Mouse (Mus musculus): ENCODE data around the gene Myh14.
A peak's percentile ranks its signal among the peaks of the same experiment; 100 is the strongest.

Gene Myh14

DNA sequence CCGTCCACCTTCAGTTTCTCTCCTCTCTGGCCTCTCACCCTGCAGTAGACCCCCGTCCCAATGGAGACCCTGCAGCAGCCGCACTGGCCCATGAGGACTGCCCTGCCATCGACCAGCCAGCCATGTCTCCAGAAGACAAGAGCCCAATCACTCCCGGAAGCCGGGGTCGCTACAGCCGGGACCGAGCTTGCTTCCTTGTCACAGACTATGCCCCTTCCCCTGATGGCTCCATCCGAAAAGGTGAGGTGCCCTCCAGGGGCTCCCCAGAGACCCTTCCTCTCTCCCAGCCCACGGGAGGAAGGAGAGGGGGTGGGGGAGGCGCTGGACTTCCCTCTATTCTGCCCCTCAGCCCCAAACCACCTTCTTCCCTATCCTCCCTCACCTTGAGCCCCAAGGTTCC lies 72.3 kb downstream of the Myh14 start:
- DNase-seq (ENCODE audit: low spot score): no peak

DNA sequence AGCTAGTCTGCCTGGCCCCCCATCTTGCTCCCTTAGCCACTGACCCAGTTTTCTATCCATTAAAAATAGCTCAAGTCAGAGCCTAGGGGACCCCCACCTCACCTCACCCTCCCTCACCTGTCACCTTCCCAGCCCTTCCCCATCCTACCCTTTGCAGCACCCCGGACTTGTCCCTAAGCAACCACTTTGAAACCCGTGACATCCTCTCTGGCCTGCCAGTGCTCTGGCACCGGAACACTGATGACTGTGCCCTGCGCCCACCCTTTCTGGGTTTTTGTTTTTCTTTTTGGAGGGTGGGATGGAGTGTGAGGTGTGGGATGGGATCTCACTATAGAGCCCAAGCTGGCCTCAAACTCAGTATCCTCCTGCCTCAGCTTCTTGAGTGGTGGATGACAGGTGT lies 73.0 kb downstream of the Myh14 start:
- DNase-seq (ENCODE audit: low spot score): no peak

DNA sequence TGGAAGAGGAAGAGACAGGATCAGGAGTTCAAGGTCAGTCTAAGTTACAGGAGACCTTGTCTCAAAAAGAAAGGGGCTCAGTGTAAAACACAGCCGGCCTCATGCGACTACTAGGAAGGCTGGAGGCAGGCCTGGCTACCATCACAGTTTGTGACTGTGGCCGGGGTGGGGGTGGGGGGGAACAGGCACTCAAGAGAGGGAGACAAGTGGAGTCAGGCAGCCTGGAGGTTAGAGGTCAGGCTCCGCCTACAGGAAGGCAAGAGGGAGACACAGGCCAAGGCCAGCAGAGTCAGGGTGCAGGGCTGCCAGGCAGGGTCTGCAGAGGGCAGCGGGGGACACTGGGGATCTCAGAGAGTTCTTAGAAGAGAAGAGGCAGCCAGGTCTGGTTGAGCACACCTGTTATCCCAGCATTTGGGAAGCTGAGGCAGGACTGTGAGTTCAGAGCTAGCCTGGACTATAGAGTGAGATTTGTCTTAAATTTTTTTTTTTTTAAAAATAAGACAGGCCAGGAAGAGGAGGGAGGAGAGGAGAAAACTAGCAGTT lies 73.6 kb downstream of the Myh14 start:
- no peak for DNase-seq (ENCODE audit: low spot score)

DNA sequence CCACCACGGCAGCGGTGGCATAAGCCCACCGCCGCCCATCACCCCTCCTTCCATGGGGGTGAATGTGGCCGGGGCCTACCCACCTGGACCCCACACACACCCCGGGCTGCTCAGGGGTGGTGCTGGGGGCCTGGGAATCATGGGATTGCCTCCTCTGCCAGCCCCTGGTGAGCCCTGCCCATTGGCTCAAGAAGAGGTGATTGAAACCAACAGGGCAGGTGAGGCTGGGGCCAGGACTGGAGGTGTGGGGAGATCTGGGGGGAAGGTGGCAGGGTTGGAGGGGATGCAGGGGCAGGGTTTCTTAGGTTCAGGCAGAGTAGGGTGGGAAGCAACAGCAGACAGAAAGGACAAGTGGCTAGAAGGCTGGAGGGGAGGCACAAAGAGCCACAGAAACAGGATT lies 74.6 kb downstream of the Myh14 start:
- no peak for DNase-seq (ENCODE audit: low spot score)

DNA sequence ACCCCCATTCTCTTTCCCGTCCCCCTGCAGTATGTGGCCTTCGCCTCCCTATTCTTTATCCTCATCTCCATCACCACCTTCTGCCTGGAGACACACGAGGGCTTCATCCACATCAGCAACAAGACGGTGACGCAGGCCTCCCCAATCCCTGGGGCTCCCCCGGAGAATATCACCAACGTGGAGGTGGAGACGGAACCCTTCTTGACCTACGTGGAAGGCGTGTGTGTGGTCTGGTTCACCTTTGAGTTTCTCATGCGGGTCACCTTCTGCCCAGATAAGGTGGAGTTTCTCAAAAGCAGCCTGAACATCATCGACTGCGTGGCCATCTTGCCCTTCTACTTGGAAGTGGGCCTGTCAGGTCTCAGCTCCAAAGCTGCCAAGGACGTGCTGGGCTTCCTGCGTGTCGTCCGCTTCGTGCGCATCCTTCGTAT lies 75.5 kb downstream of the Myh14 start:
- DNase-seq (ENCODE audit: low spot score): no peak

DNA sequence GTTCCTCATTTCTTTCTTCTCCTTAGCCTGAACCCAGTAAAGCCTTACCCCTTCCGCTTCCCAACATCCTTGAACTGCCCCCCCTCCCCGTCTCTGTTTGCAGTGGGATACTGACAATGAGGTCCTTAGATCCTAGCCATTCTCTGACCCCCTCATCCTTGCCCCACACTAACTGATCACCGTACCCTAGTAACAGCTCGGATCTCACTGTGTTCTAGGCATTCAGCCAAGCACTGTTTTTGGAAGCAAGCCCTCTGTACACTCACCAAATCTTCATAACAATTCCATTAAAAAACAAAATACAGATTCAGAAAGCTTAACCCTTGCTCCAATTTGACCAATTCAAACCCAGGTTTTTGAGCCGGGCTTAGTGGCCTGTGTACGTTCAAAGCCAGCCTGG lies 76.4 kb downstream of the Myh14 start:
- DNase-seq (ENCODE audit: low spot score): no peak

DNA sequence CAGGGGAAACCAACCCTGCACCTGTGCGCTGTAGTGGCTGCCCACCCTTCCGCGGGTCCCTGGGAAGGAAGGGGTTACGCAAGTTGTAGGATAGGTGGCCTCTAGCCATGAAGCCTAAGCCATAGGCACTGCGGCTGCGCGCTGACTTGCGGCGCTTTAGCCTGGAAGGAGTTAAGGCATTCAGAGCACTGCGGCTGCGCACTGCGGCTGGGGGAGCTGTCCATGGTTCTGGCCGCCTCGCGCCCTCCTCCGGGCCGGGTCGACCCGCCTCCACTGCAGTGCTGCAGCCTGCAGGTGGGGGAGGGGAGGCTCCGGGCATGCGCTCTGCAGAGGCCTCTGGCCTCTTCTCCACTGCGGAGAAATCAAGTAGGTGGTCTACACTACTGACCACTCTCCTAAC lies 76.9 kb downstream of the Myh14 start:
- peak; percentile 79 for DNase-seq (ENCODE audit: low spot score)

DNA sequence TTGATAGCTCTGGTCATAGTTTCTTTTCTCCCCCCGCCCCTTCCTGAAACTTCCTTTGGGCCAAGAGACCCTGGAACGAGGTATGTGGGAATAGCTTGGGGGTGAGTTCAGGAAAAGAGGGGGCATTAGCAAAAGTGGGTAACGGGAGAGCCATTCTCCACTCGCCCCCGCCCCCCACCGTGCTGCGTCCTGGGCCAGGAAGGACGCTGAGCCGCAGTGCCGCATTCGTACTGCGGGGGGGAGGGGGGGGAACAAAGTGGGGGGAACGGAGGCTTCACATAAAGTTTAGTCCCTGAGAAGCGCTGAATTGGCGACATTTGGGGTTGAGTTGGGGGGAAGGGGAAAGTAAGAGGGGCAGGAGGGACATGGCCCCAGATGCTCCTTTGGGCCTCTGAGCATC lies 77.6 kb downstream of the Myh14 start:
- no peak for DNase-seq (ENCODE audit: low spot score)

DNA sequence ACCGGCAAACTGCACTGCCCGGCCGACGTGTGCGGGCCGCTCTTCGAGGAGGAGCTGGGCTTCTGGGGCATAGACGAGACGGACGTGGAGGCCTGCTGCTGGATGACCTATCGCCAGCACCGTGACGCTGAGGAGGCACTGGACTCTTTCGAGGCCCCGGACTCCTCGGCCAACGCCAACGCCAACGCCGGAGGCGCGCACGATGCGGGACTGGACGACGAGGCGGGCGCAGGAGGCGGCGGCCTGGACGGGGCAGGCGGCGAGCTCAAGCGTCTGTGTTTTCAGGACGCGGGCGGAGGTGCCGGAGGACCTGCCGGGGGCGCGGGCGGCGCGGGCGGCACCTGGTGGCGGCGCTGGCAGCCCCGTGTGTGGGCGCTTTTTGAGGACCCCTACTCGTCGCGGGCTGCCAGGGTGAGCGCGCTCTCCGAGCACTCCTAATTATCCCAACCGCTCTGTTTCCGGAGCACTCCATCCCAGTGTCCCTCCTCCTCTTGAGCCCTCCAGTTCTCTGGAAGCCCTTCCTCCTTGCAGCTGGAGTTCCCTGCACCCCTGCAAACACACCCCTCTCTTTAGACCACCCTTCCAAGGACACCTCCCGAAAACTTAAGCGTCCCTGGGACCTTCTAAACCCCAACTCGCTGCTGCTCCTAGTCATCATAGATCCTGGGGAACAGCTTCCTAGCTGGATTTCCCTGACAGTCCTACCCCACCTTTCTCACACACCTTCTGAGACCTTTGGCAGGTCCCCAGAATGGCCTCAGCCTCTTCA lies 79.1 kb downstream of the Myh14 start:
- DNase-seq (ENCODE audit: low spot score): no peak

DNA sequence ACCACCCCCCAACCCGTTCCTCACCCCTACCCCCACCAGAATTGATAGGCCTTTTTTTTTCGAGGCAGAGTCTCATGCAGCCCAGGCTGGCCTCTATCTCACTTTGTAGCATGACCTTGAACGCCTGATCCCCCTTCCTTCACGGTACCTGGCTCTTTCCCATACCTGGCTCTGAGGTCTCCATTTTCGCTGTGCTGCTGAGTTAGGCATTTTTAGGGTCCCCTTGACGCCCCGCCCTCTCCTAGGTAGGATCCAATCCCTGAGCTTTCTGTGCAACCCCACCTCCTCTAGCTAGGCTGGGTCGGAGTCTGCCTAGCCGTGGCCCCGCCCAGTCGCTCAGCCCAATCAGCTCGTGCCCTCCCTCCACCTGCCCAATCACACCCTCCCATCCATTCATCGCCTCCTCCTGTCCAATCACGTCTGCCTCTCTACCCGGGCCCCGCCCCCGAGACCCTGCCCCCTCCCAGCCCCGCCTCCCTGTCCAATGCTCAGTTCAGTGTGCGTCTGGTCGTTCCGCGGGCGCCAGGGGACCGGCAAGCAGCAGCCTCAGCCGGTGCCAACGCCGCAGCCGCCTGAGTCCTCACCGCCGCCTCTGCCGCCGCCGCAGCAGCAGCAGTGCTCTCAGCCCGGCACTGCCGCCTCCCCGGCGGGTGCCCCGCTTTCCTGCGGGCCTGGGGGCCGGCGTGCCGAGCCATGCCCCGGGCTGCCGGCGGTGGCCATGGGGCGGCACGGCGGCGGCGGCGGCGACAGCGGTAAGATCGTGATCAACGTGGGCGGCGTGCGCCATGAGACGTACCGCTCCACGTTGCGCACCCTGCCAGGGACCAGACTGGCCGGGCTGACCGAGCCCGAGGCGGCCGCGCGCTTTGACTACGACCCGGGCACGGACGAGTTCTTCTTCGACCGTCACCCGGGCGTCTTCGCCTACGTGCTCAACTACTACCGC lies 80.0 kb downstream of the Myh14 start, which contains the start of gene Kcnc3:
Kcnc3 (plus strand) TSS at position 263 of the 946 bp plus-strand sequence.
- DNase-seq (ENCODE audit: low spot score): peak; percentile 92

DNA sequence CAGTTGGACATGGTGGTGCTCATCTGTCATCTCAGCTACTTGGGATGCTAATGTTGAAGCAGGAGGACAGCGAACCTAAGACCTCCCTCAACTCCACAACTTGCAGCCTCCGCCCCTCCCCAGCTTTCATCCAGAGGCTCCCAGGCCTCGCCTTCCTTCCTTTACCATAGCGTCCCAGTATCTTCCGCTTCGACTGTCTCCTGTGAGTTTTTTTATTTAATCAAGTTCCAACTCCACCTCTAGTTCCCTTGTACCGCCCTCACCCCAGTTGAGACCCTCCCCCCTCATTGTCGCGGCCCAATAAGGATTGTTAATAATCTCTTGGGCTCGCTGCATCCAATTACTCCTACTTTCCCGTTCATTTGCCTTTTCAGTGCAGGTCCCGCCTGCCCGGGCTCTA lies 80.7 kb downstream of the Myh14 start:
- DNase-seq (ENCODE audit: low spot score): no peak

DNA sequence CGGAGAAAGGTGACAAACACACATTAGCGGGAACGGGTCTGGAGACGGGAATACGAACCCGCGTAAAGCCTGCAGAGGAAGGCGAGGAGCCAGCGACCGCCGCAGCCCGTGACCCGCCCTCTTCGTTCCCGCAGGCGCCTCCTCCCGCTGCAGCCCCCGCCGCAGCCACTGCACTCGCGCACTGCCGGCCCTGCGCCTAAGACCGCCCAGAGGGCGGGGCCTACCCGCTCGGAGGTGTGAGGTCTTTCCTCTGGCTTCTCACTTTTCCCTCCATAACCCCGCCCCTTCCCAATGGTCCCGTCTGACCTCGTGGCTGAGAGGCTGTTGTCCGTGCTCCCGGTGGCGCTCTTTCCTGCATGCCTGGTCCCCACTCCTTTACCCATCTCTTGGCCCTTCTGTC lies 81.5 kb downstream of the Myh14 start:
- DNase-seq (ENCODE audit: low spot score): no peak

DNA sequence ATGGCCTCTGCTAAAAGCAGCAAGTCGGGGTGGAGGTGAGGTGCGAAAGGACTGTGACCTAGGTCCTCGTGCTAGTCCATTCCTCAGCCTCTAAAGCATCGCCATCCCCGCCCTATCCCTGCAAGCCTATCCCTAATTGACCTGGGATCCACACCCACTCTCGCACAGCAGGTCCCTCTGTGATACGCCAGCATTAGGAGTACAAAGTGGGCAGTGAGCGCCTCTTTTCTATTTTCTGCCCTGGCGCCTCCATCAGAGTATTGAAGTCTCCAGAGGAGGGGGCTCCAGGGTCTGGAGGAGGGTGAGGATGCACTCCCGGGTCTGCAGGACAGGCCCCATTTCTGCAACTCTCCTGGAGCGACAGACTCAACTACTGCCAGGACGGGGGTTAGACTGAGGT lies 82.3 kb downstream of the Myh14 start:
- DNase-seq (ENCODE audit: low spot score): no peak

DNA sequence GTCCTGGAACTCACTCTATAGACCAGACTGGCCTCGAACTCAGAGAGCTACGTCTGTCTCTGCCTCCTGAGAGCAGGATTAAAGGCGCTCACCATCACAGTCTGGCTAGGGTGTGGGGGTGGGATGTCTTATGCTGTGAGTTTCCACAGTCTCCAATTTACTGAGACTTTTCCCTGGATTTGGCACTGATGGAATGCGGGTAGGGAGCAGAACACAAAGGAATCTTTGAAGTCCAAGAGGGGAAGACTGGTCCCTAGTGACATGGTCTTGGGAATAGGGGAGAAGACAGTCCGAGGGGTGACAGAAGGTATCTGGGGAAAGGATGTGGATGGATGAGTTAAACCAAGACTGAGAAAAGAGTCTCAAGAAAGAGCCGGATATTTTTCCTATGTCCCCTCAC lies 83.0 kb downstream of the Myh14 start:
- no peak for DNase-seq (ENCODE audit: low spot score)

DNA sequence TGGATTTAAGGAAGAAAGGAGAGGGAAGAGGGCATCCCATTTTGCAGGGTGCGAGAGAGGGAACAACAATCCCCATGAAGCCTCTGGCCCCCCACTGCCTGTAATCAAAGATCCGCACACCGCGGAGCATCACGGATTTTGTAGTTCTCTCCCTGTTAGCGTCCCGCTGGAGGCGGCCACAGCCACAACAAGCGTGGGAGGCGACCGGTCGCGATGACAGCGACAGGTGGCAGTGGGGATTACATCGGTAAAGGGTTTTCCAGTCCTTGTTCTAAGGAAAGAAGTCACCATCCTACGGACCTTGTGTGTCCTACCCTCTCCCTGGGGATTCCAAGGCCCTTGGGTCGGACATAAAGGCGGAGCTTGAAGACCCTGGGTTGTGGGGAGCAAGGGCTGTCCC lies 83.7 kb downstream of the Myh14 start:
- no peak for DNase-seq (ENCODE audit: low spot score)

DNA sequence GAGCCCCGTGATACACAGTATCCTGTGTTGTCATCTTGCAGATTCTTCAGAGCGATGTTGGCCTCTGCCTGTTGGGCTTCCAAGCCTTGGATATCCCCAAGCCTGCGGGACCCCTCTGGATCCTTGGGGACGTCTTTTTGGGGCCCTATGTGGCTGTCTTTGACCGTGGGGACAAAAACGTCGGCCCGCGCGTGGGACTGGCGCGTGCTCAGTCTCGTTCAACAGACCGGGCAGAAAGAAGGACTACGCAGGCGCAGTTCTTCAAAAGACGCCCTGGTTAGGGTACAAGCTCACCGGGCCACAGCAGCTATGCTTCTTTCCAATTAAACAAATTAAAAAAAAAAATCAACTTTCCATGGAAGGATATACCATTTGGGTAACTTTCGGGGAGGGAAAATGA lies 84.1 kb downstream of the Myh14 start:
- DNase-seq (ENCODE audit: low spot score): no peak

DNA sequence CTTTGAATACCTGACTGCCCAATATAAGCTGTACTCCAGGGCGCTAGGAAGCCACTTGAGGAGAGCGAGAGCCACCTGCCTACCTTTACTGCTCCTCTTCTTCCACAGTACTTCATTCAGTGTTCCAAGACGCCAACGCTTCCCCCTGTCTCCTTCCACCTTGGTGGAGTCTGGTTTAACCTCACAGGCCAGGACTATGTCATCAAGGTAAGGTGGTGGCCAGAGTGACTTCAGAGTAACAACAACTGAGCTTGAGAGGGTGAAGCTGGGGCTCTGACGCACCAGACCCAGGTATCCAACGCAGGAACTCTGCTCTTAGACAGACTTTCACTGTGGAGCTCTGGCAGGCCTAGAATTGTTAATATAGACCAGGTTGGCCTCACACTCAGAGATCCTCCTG lies 85.0 kb downstream of the Myh14 start:
- no peak for DNase-seq (ENCODE audit: low spot score)

DNA sequence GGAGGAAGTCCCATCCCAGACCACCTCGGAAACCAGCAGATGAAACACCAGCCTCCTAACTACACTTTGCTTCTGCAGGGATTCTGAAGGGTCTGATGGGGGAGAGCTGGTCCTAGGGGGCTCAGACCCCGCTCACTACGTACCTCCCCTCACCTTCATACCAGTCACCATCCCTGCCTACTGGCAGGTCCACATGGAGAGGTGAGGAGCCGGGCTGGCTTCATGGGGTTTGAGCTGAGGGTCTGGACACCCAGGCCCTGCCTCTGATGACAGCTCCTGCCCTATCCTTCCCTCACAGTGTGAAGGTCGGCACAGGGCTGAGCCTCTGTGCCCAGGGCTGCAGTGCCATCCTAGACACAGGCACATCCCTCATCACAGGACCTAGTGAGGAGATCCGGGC lies 85.7 kb downstream of the Myh14 start:
- no peak for DNase-seq (ENCODE audit: low spot score)

DNA sequence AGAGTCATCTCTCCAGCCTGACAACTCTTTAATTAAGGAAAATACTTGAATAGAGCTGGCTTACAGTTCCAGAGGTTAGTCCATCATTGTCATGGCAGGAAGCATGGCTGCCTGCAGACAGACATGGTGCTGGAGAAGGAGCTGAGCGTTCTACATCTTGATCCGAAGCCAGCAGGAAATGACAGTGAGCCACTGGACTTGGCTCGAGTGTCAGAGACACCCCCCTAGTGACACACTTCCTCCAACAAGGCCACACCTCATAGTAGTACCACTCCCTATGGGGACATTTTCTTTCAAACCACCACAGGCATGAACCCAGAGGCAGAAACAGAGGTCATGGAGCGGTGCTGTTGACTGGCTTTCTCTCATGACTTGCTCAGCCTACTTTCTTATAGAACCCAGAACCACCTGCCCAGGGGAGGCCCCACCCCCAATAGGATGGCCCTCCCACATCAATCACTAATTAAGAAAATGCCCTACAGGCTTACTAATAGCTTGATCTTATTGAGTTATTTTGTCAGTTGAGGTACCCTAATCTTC lies 86.3 kb downstream of the Myh14 start:
- no peak for DNase-seq (ENCODE audit: low spot score)

DNA sequence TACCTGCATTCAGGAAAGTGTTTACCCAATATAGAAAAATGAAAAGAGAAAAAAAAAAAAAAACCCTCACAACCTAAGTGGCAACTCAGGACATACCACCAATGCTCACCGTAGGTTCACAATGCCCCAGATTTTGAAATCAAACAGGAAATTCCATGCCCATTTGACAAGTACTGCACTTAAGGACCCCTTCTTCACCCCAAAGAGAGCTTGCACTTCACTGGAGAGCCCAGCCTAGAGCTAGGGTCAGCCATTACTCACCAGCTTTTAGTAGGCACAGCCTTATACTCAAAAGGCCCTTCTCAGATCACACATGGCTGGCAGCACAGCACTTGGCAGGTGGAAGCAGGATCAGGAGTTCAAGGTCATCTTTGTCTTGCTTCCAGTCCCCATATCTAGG lies 87.5 kb downstream of the Myh14 start:
- no peak for DNase-seq (ENCODE audit: low spot score)

DNA sequence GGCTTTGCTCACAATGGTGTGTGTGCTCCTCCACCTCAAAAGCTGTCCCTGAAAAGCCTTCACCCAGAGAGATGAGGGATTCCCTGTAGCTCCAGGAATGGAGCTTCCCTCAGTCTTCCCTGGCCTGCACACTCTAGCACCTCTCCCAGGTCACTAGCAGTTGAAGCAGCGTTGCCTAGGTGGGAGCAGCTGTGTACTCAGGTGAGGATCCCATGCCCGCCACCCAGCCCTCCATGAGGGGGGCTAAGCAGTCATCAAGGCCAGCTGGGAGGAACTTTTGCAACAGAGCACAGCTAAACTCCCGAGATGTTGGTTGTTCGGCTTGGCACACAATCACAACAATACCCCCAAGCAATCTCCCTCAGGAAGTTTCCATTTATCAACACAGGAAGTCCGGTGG lies 87.9 kb downstream of the Myh14 start:
- no peak for DNase-seq (ENCODE audit: low spot score)

DNA sequence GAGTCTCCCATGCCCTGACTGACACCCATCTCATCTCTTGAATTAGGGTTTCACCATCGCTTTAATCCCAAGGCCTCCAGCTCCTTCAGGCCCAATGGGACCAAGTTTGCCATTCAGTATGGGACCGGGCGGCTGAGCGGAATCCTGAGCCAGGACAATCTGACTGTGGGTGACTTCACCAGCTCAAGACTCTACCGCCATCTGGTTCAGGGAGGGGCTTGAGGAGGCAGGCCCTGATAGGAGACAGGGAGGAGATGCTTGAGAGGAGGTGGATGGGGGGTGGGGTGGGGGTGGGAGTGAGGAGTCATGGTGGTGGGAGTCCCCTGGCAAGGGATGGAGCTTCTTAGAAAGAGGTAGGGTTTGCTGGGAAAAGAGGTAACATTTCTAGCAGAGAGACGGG lies 89.0 kb downstream of the Myh14 start:
- no peak for DNase-seq (ENCODE audit: low spot score)

Measured in left cerebral cortex, adult 11 months (tissue).